Mouse (Mus musculus) ES-Bruce4 (cell line): ENCODE measurements at regions not wholly inside any gene's neighbourhood (a gene's known extent, or its start where the extent isn't known, plus 50 kb on each side); places are given as distances from the start of the nearest gene placed in this dataset.

Experiments used
- CTCF ChIP-seq: IDR thresholded peaks from one replicate; pipeline ENCODE4 v1.8.1; 2011; ENCODE audit warnings: low read depth, low read length
- EP300 ChIP-seq: IDR thresholded peaks from 2 replicates; pipeline ENCODE4 v1.6.1; 2011; ENCODE audit warnings: low read depth, low read length; ENCODE audit not compliant: insufficient read depth
- POLR2A ChIP-seq: IDR thresholded peaks from one replicate; pipeline ENCODE4 v1.8.1; 2011; ENCODE audit warnings: low read length; ENCODE audit not compliant: insufficient read depth

DNA sequence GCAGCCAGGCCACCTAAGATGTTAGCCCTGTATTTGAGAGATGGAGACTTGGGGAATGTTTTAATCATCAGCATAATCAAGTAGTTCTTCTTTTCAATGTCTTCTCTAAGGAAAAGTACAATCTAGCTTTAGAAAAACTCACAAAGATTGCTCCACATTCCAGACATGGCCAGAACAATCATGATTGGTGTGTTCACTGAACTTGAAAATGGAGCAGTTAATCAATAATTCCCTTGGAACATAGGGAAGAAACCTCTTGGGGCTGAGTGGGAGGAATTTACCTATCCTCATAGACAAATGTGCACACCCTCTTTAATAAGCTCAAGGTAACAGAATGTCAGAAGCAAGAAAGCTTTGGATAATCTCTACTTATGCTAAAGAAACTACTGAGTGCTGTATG is 67.7 kb upstream of the Foxq1 start:
- no peak for TF ChIP-seq CTCF
- no peak for TF ChIP-seq EP300
- TF ChIP-seq POLR2A, result no peak
